Mouse (Mus musculus): ENCODE data around the gene Btg4. TPM values are rescaled to one million over a fixed set of nuclear protein-coding genes. Genes with fewer than 3 reads are reported as not detected.

Gene Btg4
- not detected for polyA plus RNA-seq (2014; fragmentation: Illumina TruSeq; extraction: RNeasy Lipid Tissue Mini Kit (QIAGEN cat#74804); ENCODE audit: low read depth, low replicate concordance)

DNA sequence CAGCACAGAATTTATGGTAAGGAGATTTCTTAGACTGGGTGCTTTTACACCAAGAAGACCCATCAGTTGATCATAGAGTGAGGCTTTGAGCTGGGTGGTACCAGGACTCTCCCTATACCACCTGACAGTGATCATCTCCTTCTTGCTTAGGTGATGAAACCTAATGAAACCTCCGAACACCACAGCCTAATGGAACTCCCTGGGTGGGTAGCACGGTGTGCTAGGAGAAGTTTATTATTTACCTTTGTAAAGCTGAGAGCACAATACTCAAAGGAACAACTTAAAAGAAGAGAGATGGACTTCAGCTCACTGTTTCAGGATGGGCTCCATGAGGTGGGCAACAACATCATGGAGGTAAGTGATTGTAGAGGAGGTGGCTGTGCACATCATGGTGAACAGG, at the start of gene Btg4:
Gene Btg4, plus strand, starts transcription at position 301 of the 400 bp plus-strand sequence.

DNA sequence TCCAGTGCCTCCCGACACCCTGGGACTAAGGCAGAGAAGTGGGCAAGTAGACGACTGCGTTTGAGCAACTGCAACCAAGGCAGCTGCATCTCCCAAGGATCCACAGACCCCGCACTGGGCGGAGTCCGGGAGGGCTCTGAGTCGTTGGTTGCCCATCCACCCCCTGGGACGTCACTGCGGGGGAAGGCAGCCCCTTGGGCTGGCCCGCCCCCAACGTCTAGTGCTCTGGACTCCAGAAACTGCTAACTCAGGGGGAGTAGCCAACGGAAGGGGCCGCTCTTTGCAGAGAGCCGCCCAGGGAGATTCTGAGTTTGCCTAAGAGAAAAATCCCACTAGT, 16.2 kb downstream of the Btg4 start, which contains the start of gene Layn:
Gene Layn, minus strand, starts transcription at position 116 of the 337 bp plus-strand sequence.

DNA sequence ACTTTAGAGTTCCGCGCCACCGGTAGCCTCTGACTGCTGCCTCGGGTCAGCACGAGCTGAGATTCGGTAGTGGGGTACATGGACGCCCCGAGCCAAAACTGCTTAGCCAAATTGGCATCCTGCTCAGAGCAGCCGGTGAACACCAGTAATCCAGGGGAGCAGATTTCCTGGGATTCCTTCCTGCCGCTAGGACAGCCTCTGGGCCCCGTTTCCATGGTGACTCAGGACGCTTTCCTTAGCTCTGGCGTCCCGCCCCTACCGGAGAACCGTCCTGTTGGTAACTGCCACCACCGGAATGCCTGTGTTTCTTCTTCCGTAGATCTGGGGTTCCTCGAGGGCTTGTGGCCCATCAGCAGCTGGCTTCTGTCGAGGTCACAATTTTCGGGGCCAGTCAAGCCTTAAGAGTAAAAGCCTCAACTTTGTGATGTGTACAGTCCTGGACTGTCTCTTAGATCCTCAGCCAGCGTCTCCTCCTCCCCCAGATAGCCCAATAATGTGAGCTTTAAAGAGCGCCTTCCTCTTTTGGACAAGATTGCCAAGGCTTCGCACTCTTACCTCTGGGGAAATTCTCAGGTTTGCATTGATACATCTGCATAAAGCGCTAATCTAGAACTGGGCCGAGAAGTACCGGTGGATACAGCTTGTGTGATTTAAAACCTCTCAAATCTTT, 41.2 kb downstream of the Btg4 start, which contains the start of gene 4833427G06Rik:
Gene 4833427G06Rik, minus strand, starts transcription at position 323 of the 670 bp plus-strand sequence.

DNA sequence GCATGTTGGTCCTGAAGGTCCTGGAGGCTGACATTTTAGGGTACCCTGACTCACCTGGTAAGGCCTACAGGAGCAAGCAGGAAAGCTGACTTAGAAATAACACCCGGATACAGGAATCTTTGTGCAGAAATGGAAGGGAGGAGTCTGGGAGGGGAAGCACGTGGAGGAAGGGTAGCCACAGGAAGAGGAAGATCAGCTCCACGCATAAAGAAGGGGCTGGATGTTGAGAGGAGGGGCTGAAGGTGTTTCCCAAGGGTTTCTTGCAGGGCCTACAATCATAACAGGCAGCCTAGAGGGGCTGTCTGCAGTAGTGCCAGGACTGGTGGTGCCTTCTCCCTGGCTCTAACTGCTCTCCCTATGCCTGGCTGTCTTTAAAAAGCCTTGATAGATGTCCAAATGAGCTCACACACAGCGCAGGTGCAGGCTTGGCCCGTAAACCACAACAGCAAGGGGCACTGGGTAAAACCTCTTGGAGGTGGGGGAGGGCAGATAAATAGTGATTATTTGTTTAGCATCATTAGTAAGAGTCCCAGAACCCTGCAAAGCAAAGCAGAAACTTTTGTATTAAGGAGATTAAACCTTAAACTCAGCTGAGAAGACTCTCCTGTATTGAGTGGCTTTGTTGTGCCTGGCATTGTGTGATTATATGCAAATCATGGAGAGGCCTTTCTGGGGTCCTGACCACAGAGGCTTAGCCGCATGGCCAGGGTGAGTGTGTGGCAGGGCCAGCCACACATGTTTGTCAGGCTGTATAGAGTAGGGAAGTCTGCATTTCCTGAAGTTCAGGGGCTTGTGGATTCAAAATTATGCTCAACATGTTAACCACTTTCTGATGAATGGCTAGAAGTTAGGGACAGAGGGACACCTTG, 104.8 kb downstream of the Btg4 start, which contains the start of gene Gm32742:
Gene Gm32742, minus strand, starts transcription at position 206 of the 869 bp plus-strand sequence.

Other genes with a start within 250 kb of the Btg4 start
- 29.4 TPM for gene Ppp2r1b, start 215.6 kb upstream of the Btg4 start, polyA plus RNA-seq (2014; fragmentation: Illumina TruSeq; extraction: RNeasy Lipid Tissue Mini Kit (QIAGEN cat#74804); ENCODE audit: low read depth, low replicate concordance)
- gene Sik2, start 51.8 kb upstream of the Btg4 start, polyA plus RNA-seq (2014; fragmentation: Illumina TruSeq; extraction: RNeasy Lipid Tissue Mini Kit (QIAGEN cat#74804); ENCODE audit: low read depth, low replicate concordance): 22.6 TPM
- gene Layn, start 16.2 kb downstream of the Btg4 start, polyA plus RNA-seq (2014; fragmentation: Illumina TruSeq; extraction: RNeasy Lipid Tissue Mini Kit (QIAGEN cat#74804); ENCODE audit: low read depth, low replicate concordance): 2.2 TPM
- not detected for gene 4833427G06Rik, start 41.2 kb downstream of the Btg4 start, polyA plus RNA-seq (2014; fragmentation: Illumina TruSeq; extraction: RNeasy Lipid Tissue Mini Kit (QIAGEN cat#74804); ENCODE audit: low read depth, low replicate concordance)
- gene Gm32742, start 104.6 kb downstream of the Btg4 start, polyA plus RNA-seq (2014; fragmentation: Illumina TruSeq; extraction: RNeasy Lipid Tissue Mini Kit (QIAGEN cat#74804); ENCODE audit: low read depth, low replicate concordance): 0.95 TPM
- gene Pou2af1, start 152.8 kb downstream of the Btg4 start, polyA plus RNA-seq (2014; fragmentation: Illumina TruSeq; extraction: RNeasy Lipid Tissue Mini Kit (QIAGEN cat#74804); ENCODE audit: low read depth, low replicate concordance): 35.4 TPM
- gene Colca2, start 217.7 kb downstream of the Btg4 start, polyA plus RNA-seq (2014; fragmentation: Illumina TruSeq; extraction: RNeasy Lipid Tissue Mini Kit (QIAGEN cat#74804); ENCODE audit: low read depth, low replicate concordance): 2.3 TPM

Measured in sigmoid colon, adult 10 weeks (tissue).